Mouse (Mus musculus): ENCODE measurements around the gene Grn.

Grn gene

DNA sequence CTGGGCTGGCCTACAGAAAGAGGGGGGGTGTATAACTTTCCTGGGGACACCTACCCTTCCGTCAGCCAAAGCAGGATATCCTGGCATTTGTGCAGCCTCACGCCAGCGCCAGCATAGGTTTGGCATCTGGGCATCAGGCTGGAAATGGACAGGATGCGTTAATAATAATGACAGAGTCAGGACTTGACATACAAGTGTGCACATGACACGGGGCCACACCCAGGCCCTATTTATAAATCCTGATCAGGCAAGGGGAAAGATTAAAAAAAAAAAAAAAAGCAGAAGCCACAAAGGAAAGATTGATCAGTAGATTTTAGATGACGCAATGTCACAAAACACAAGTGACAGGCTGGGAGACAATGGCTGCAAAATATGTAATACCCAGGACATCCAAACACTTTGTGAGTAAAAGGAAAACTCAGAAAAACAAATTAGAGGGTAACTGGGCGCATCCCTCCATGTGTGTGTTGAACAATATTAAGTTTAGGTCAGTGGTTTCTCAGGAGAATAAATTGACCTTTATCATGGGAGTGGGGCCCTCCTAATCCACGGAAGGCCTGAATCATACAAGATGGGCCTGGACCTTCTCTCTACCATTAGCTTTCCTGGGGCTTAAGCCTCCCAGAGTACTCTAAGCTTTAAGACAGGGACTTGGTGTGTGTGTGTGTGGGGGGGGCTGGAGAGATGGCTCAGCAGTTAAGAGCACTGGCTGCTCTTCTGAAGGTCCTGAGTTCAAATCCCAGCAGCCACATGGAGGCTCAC, 4.4 kb upstream of the Grn start:
- no peak for DNase-seq

DNA sequence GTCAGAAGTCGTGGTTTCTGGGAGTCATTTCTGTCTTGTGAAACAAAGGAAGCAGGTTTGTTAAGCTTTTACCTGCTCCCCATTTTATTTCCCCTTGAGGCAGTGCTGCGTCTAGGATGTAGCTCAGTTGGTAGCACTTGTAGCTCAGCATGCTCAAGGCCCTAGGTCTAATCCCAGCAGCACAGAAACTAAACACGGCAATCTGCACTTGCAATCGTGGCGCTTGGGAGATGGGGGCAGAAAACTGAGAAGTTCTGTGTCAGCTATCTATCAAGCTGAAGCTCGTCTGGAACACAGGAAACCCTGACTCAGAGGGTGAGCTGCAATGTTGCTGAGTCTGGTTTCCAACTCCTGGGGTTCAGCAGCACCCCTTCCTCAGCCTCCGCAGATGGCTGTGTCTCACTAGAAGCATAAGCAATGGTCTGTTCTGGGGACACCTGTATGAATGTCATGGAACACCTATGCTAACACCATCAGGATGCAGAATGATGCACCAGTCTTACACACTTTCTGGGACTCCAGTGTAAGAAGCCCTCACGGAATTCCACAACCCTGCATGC, 1.1 kb upstream of the Grn start:
- no peak for DNase-seq

GRCm38 (mm10) chr11:102429551-102429950, 564 bp upstream of the Grn start:
- DNase-seq: no peak

DNA sequence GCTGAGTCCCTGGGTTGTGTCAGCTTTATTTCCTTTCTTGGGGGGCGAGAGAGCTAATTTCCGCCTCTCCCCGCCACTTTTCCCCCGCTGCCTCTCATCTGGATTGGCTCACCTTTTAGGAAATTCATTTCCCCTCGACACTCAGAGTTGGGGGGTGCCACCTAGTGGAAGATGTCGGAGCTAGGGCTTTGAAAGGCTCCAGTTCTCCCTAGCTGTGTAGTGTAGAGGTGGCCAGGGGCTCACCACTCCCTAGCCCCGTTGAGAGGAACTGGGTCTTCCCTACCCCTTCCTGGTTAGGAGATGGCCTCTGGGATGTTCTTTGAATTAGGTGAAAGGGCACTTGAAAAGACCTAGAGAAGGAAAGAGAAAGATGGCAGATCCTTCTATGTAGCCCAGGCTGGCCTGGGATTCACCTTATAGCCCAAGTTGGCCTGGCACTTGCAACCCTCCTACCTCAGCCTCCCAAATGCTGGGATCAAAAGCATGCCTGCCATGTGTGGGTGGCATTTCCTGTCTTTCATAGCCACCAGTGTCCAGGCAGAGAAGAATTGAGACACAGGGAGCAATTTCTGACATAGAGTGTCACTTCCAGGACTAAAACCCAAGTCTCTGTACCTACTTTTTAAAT, 1.0 kb downstream of the Grn start:
- peak; percentile 87 to 93 for DNase-seq

DNA sequence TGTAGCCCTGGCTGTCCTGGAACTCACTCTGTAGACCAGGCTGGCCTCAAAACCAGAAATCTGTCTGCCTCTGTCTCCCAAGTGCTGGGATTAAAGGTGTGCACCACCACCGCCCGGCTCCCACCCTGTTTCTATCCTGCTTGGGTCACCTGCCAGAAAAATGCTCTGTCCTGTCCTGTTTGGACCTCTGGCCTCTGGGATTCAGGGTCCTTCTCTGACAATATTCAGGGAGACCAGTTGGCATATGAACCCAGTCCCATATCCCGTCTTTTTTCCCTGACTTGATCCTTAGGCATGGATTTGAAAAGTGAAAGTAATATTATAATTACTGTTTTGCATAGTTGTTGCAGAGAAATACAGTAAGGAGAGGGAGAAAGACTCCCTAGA, 1.6 kb downstream of the Grn start:
- DNase-seq: no peak

- DNase-seq: no peak
Observed at GRCm38 (mm10) chr11:102432115-102432843, 2.2 kb downstream of the Grn start.

DNA sequence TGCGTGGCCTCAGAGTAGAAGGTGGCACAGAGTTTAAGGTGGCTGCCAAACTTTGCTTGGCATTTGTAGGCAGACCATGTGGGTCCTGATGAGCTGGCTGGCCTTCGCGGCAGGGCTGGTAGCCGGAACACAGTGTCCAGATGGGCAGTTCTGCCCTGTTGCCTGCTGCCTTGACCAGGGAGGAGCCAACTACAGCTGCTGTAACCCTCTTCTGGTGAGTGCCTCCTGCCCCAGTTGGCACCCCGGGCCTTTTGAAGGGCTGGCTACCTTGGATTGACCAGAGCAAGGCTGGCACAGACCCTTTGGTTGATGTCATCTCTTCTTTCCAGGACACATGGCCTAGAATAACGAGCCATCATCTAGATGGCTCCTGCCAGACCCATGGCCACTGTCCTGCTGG, 2.8 kb downstream of the Grn start:
- DNase-seq: peak; percentile 75 to 83

DNA sequence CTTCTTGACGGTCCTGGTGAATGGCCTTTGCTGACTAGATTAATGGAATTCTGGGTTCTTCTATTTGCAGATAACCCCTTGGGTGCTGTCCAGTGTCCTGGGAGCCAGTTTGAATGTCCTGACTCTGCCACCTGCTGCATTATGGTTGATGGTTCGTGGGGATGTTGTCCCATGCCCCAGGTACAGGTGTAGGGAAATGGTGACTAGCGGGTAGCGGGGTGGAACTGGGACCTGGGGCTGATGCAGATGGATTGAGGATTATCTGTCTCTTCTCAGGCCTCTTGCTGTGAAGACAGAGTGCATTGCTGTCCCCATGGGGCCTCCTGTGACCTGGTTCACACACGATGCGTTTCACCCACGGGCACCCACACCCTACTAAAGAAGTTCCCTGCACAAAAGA, 3.8 kb downstream of the Grn start:
- DNase-seq: no peak

GRCm38 (mm10) chr11:102434406-102434805, 4.3 kb downstream of the Grn start:
- DNase-seq: peak; percentile 86 to 93

DNA sequence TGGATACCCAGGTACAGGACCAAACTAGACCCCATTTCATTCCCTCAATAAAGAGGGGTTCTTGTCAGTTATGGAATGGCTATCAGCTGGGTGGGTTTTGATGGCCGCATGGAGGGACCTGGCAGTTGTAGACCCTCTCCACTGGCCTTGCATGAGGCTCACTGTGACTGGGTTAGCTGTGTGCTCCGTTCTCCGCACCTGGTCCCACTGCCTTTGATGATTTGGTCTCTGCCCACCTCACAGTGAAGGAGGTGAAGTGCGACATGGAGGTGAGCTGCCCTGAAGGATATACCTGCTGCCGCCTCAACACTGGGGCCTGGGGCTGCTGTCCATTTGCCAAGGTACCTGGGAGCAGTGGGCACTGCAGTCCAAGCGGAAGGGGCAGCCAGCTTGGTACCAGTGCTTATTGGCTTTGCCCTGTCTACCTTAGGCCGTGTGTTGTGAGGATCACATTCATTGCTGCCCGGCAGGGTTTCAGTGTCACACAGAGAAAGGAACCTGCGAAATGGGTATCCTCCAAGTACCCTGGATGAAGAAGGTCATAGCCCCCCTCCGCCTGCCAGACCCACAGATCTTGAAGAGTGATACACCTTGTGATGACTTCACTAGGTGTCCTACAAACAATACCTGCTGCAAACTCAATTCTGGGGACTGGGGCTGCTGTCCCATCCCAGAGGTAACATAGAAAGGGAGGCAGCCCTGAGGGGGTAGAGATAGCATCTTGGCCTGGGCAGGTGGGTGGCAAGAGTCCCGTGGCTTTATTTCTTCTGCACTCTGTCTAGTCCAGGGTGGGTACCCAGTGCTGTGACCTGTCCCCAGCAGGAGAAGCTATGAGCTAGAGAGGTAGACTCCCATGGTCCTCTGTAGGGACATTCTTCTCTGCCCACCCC, 4.9 kb downstream of the Grn start:
- no peak for DNase-seq

DNA sequence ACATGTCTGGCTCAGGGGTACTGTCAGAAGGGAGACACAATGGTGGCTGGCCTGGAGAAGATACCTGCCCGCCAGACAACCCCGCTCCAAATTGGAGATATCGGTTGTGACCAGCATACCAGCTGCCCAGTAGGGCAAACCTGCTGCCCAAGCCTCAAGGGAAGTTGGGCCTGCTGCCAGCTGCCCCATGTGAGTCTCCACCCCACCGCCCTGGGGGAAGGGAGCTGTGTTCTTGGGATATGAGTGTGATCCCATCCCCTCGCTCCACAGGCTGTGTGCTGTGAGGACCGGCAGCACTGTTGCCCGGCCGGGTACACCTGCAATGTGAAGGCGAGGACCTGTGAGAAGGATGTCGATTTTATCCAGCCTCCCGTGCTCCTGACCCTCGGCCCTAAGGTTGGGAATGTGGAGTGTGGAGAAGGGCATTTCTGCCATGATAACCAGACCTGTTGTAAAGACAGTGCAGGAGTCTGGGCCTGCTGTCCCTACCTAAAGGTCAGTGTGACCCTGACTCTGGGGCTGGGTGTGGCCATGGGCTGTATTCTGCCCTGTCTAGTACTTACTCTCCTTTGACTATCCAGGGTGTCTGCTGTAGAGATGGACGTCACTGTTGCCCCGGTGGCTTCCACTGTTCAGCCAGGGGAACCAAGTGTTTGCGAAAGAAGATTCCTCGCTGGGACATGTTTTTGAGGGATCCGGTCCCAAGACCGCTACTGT, 5.8 kb downstream of the Grn start:
- DNase-seq: peak; percentile 53 to 68

DNA sequence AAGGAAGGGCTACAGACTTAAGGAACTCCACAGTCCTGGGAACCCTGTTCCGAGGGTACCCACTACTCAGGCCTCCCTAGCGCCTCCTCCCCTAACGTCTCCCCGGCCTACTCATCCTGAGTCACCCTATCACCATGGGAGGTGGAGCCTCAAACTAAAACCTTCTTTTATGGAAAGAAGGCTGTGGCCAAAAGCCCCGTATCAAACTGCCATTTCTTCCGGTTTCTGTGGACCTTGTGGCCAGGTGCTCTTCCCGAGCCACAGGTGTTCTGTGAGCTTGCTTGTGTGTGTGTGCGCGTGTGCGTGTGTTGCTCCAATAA, 6.3 kb downstream of the Grn start:
- no peak for DNase-seq

GRCm38 (mm10) chr11:102437120-102438061, 7.3 kb downstream of the Grn start:
- peak; percentile 67 to 84 for DNase-seq

DNA sequence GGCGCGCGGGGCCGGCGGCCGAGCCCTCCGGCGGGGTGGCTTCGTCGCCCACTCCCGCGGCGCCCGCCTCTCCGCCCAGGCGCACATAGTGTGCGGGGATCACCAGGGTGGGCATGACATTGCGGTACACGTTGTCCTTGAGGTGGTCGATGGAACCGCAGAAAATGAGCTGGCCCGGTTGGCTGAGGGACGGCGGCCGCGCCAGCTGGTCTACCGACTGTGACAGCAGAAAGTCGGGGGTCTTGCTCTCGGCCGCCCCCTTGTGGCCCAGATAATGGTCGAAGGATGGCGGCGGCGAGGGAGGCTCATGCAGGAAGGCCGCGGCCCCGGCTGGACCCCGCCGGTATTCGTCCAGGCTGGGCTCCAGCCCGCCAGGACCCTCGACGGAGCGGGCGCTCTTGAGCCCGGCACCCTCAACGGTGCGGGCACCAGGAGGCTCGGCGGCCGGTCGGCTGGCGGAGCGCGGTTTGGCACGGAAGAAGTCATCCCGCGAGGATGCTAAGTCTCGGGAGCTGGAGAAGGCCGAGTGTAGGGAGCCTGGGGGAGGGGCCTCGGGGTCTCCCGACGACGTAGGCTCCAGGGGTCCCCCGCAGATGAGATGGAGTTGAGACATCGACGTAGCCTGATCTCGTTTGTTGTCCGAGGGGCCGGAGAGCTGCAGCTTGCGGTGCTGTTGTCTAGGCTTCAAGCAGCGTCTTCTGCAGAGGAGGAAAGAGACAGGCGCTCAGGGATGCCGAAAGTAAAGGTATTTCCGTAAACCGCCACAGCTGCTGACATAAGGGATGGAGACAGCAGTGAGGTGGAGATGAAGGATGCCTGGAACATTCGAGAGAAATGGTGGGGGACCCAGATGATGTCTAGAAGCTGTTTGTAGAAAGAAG, 8.3 kb downstream of the Grn start:
- DNase-seq: peak; percentile 75 to 91

- DNase-seq: no peak
Observed at GRCm38 (mm10) chr11:102439093-102440082, 9.3 kb downstream of the Grn start.

- no peak for DNase-seq
Observed at GRCm38 (mm10) chr11:102440255-102440654, 10.1 kb downstream of the Grn start.

- no peak for DNase-seq
Observed at GRCm38 (mm10) chr11:102441434-102441833, 11.3 kb downstream of the Grn start.

DNA sequence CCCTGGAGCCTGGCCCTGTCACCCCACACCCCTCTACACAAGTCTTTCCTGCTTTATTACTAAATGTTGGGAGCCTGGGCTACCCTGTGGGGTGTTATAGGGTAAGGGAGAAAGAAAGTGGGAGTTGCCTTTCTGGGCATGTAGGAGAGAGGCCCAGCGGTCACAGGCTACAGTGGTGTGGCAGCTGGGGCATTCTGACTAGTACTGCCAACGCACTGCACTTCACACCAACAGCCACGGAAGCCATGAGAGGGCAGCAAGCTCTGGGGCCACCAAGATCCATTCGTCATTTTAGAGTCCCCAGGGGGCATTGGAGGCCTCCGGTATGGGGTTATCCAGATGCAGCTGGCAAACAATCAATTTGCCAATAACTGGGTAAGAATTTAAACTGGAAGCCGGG, 12.0 kb downstream of the Grn start:
- no peak for DNase-seq

GRCm38 (mm10) chr11:102443740-102444139, 13.6 kb downstream of the Grn start:
- DNase-seq: no peak
